Mouse (Mus musculus): ENCODE results near the gene Nudt3.

Gene Nudt3

GRCm38 (mm10) chr17:27564391-27565162 lies 58.7 kb downstream of the Nudt3 start:
- peak; percentile 57 for DNase-seq

GRCm38 (mm10) chr17:27563771-27564244 lies 59.5 kb downstream of the Nudt3 start:
- DNase-seq, result peak; percentile 58

- no peak for DNase-seq
Measured at GRCm38 (mm10) chr17:27561809-27562526, 61.3 kb downstream of the Nudt3 start.

GRCm38 (mm10) chr17:27560926-27561480 lies 62.3 kb downstream of the Nudt3 start:
- no peak for DNase-seq

- DNase-seq, result no peak
Measured at GRCm38 (mm10) chr17:27559596-27559995, 63.7 kb downstream of the Nudt3 start.

- no peak for DNase-seq
Measured at GRCm38 (mm10) chr17:27558845-27559244, 64.5 kb downstream of the Nudt3 start.

GRCm38 (mm10) chr17:27557927-27558661 lies 65.2 kb downstream of the Nudt3 start:
- DNase-seq, result peak; percentile 69

- no peak for DNase-seq
Measured at GRCm38 (mm10) chr17:27557181-27557926, 65.9 kb downstream of the Nudt3 start.

- DNase-seq, result peak; percentile 84
Measured at GRCm38 (mm10) chr17:27556315-27557011, 66.8 kb downstream of the Nudt3 start, which contains the start of gene Hmga1. Gene Hmga1, plus strand, starts transcription at chr17:27556497.

GRCm38 (mm10) chr17:27555512-27556172 lies 67.7 kb downstream of the Nudt3 start:
- DNase-seq, result peak; percentile 50

- no peak for DNase-seq
Measured at GRCm38 (mm10) chr17:27555075-27555511, 68.2 kb downstream of the Nudt3 start.

- no peak for DNase-seq
Measured at GRCm38 (mm10) chr17:27554062-27554960, 69.0 kb downstream of the Nudt3 start.

- peak; percentile 38 for DNase-seq
Measured at GRCm38 (mm10) chr17:27552215-27553201, 70.8 kb downstream of the Nudt3 start.

GRCm38 (mm10) chr17:27551393-27551940 lies 71.8 kb downstream of the Nudt3 start:
- DNase-seq, result no peak

- no peak for DNase-seq
Measured at GRCm38 (mm10) chr17:27549234-27549633, 74.1 kb downstream of the Nudt3 start.

- no peak for DNase-seq
Measured at GRCm38 (mm10) chr17:27547253-27547868, 75.9 kb downstream of the Nudt3 start.

- no peak for DNase-seq
Measured at GRCm38 (mm10) chr17:27546574-27547085, 76.7 kb downstream of the Nudt3 start.

Measured in cerebellum, adult 8-10 months (tissue).